ENCODE assay signal across 13 mouse cellular contexts in the genomic region with DNA sequence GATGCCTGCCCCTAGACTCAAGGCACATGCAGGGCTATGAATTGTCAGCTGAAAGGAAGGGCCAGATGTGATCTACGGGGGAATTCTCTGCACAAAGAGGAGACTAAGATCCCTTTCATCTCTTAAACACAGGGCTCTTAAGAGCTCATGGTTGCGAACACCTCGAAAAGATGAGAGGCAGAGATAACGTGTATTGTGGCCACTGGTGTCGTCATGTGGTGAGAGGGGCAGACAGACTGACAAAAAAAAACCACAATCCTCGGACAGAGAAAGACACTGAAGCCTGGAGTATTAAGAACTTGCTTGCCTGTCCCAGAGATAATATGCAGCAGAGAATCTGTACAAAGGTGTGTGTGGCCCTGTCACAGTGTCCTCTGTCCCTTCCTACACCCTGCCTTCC.
"Had no signal": no experiment of that assay in that cellular context is flagged by ENCODE, and none has a peak within 500 bp of the region (broad histone marks: within the 10 kb centered on the region; RNA-seq: fewer than 3 reads in every experiment).

No protein-coding gene starts in this region.

- DNase-seq: kidney, adult 2 months; kidney, postnatal 25 days; layer of hippocampus, adult 9-11 months; left cerebral cortex, postnatal 4 days; liver, postnatal 0 days; lung, embryonic 14.5 days; midbrain, embryonic 14.5 days; right cerebral cortex, postnatal 14 days; right cerebral cortex, postnatal 4 days; thymus, adult 2 months; thymus, postnatal 14 days; thymus, postnatal 4 days had no signal

- ATAC-seq: liver, postnatal 0 days; lung, postnatal 0 days had no signal
